Mouse (Mus musculus) heart, embryonic 14.5 days (tissue): Measurements from ENCODE around the gene Foxo4. TPM values are rescaled to one million over a fixed set of nuclear protein-coding genes. Genes with fewer than 3 reads are reported as not detected.

ENCODE experiments used
- ATAC-seq: fragments of 200-750 bp; cut with Nextera tagmentation; 2 replicates; pipeline ENCODE4 v1.8.0; 2017; ENCODE audit warnings: low read depth, moderate TSS enrichment; ENCODE audit not compliant: insufficient number of reproducible peaks, insufficient read depth, low FRiP score
- H3K27ac ChIP-seq, 2 experiments: fragments of 200-500 bp in 1 of 2; fragments of 300-500 bp in 1 of 2; sonication (generic) in 1 of 2; replicated peaks in 1 of 2; 2 replicates each; pipeline ENCODE4 v1.5.1; 2012 to 2014; ENCODE audit warnings: low read depth in 2 of 2, low read length in 2 of 2, control low read depth in 1 of 2, mild to moderate bottlenecking in 1 of 2, mixed read lengths in 1 of 2; ENCODE audit not compliant: control insufficient read depth in 1 of 2, insufficient read depth in 1 of 2
- H3K27me3 ChIP-seq: fragments of 300-500 bp; sonication (generic); 2 replicates; pipeline ENCODE4 v1.6.1; 2014; ENCODE audit warnings: mild to moderate bottlenecking, low read length, control low read depth; ENCODE audit not compliant: control insufficient read depth, insufficient read depth
- H3K36me3 ChIP-seq: fragments of 300-500 bp; sonication (generic); 2 replicates; pipeline ENCODE4 v1.6.1; 2014; ENCODE audit warnings: mild to moderate bottlenecking, control low read depth, low read length, mixed read lengths; ENCODE audit not compliant: control insufficient read depth, insufficient read depth
- H3K4me1 ChIP-seq, 2 experiments: fragments of 200-500 bp in 1 of 2; fragments of 300-500 bp in 1 of 2; sonication (generic) in 1 of 2; 2 replicates each; pipeline ENCODE4 v1.6.1; 2012 to 2014; ENCODE audit warnings: low read length in 2 of 2, control low read depth in 1 of 2, mixed read lengths in 1 of 2; ENCODE audit not compliant: control insufficient read depth in 2 of 2, insufficient read depth in 2 of 2
- H3K4me2 ChIP-seq: fragments of 300-500 bp; sonication (generic); 2 replicates; pipeline ENCODE4 v1.6.1; 2014; ENCODE audit warnings: mild to moderate bottlenecking, low read length
- H3K4me3 ChIP-seq, 2 experiments: fragments of 200-500 bp in 1 of 2; fragments of 300-500 bp in 1 of 2; sonication (generic) in 1 of 2; 2 replicates each; pipeline ENCODE4 v1.5.1; 2012 to 2014; ENCODE audit warnings: low read length in 2 of 2, mild to moderate bottlenecking in 2 of 2, control low read depth in 1 of 2, low read depth in 1 of 2, moderate library complexity in 1 of 2; ENCODE audit not compliant: control insufficient read depth in 1 of 2, insufficient read depth in 1 of 2
- H3K9ac ChIP-seq: fragments of 300-500 bp; sonication (generic); 2 replicates; pipeline ENCODE4 v1.6.1; 2014; ENCODE audit warnings: mild to moderate bottlenecking, low read length
- H3K9me3 ChIP-seq: fragments of 300-500 bp; sonication (generic); 2 replicates; pipeline ENCODE4 v1.6.1; 2016; ENCODE audit warnings: low read length, control low read depth; ENCODE audit not compliant: control insufficient read depth
- WGBS: fragments of 180-500 bp; shearing (Covaris S2); extraction: QIAGEN DNeasy Blood & Tissue Kit; methylation state at CpG from one replicate; pipeline ENCODE4 v1.1.7; 2014; 5-methylcytosine and 5-hydroxymethylcytosine counted together
- polyA plus RNA-seq: library from polyadenylated mRNA; unstranded; fragments of >200 nt; fragmentation: Nextera tagmentation; extraction: Ambion mirVana; gene quantifications from 2 replicates; pipeline ENCODE4 v1.2.1, GENCODE M21; 2014

Foxo4 gene
- polyA plus RNA-seq, 1 experiment from 2014 or later = 2.3 TPM

DNA sequence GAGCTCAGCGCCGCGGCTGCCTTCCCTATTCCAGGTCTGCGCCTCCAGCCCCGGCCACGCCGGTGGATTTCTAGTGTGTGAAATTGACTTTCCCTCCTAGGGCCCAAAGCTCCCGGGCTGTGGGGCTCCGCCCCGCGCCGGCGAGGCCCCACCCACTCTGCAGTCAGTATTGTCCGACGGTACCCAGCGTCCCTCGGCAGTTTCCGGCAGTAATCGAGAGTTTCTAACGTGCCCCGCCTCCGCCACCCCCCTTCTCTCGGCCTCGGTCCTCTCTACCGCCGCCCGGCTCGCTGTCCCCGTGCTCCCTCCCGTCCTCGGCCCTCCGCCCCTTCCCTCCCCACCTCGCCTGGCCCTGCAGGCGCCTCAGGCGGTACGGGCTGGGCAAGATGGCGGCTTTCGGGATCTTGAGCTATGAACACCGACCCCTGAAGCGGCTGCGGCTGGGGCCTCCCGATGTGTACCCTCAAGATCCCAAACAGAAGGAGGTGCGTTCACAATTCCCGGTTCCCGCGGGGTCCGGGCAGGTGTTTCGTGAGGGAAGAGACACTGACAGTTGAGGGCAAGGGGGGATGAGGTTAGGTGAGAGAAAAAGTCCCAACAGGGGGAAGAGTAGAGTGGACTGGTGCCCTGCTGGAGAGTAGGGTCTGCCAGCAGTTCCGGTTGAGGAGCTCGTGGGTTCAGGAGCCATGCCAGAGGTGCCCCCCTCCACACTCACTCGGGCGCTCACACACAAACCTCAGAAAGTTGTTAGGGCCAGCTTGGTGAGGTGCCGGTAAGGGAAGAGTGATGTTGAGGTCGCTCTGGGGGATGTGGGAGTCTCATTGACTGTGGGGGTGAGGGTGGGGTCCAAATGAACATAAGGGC is 19.8 kb downstream of the Foxo4 start, which contains the start of gene Med12:
TSS of gene Med12 (plus strand) at position 156 of the 864 bp plus-strand sequence.
- Histone ChIP-seq H3K9me3 (no peaks in the 10 kb centered on the region), H3K4me3 (peak within 1 kb of the TSS; percentile 48 to 67), H3K9ac (peak within 1 kb of the TSS; percentile 77), H3K27ac (peak within 1 kb of the TSS; percentile 59 to 61), H3K36me3 (peaks cover 34% of the 10 kb centered on the region), H3K4me1 (peaks cover 0 to 4% of the 10 kb centered on the region in 2 experiments; a peak in 1 of 4 replicates), H3K4me2 (peak within 1 kb of the TSS; percentile 63), H3K27me3 (no peaks in the 10 kb centered on the region)
- 17% methylated on average over 54 of the region's 54 CpGs for WGBS
- peak; percentile 95 for ATAC-seq

DNA sequence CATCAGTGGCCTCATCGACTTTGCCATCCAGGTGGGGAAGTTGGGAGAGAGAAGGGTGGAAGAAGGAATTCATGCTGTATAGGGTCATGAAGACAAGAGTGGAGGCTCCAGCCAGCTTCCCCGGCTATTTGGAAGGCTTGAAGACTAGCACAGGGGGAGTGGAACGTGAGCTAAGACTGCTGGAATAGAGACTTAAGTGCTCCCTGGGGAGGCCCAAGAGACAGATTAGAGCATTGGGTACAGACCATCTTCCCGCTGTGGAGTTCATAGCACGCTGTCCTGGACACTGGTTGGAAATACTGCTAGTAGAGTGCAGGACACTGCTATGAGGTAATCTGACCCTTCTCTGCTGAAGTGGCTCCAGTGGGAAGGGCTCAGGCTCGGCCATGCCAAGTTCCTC is 28.5 kb downstream of the Foxo4 start:
- H3K4me2 ChIP-seq = no peak overlapping the region
- no peak overlapping the region for H3K27ac ChIP-seq
- no peaks in the 10 kb centered on the region for H3K9me3 ChIP-seq
- 74% methylated on average over 6 of the region's 6 CpGs for WGBS
- H3K27me3 ChIP-seq = no peaks in the 10 kb centered on the region
- no peaks in the 10 kb centered on the region for H3K4me1 ChIP-seq
- H3K4me3 ChIP-seq = no peak overlapping the region
- no peak overlapping the region for H3K9ac ChIP-seq
- peaks cover 93% of the 10 kb centered on the region for H3K36me3 ChIP-seq
- no peak for ATAC-seq

DNA sequence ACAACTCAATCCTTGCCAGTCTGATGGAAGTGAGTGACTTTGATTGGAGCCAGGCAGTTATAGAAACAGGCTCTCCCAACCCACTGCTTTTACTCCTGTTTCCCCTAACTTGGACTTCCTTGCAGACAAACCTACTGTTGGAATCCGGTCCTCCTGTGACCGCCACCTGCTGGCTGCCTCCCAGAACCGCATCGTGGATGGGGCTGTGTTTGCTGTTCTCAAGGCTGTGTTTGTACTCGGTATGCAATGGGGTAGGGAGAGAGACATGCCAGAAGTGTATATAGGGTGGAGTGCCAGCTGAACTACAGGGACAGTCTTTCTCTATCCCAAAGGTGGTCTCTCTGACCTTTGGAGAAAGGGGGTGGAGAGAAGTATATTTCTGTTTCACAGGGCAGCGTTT is 31.2 kb downstream of the Foxo4 start:
- Histone ChIP-seq H3K9me3 (no peaks in the 10 kb centered on the region), H3K4me1 (no peaks in the 10 kb centered on the region), H3K4me2 (no peak overlapping the region), H3K36me3 (peaks cover 97% of the 10 kb centered on the region), H3K4me3 (no peak overlapping the region), H3K27ac (no peak overlapping the region), H3K9ac (no peak overlapping the region), H3K27me3 (no peaks in the 10 kb centered on the region)
- no peak for ATAC-seq
- 26% methylated on average over 6 of the region's 6 CpGs for WGBS

DNA sequence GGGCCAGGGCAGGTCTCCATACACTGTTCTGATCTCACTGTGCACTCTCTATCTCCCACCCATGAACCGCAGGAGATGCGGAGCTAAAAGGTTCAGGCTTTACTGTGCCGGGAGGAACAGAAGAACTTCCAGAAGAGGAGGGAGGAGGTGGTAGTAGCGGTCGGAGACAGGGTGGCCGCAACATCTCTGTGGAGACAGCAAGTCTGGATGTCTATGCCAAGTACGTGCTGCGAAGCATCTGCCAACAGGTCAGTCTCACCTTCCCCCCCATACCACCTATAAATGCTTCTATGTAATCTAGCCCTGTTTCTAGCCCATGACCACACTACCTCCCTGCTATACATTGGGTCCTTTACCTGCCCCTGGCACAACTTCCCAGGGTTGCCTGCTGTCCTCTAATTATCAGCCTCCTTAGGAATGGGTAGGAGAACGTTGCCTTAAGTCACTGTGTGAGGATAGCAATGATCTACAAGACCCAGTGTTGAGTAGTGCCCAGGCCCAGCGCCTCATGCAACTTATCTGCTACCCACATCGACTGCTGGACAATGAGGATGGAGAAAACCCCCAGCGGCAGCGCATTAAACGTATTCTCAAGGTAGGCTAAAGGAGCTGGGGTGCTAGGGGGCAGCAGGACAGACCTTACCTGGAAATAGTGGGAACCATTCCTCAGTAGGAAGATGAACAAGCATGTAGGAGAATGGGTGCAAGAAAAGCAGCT is 31.8 kb downstream of the Foxo4 start:
- no peak for ATAC-seq
- Histone ChIP-seq H3K27ac (no peak overlapping the region), H3K4me1 (no peaks in the 10 kb centered on the region), H3K9me3 (no peaks in the 10 kb centered on the region), H3K36me3 (peaks cover 96% of the 10 kb centered on the region), H3K9ac (no peak overlapping the region), H3K4me2 (no peak overlapping the region), H3K4me3 (no peak overlapping the region), H3K27me3 (no peaks in the 10 kb centered on the region)
- 84% methylated on average over 14 of the region's 14 CpGs for WGBS

DNA sequence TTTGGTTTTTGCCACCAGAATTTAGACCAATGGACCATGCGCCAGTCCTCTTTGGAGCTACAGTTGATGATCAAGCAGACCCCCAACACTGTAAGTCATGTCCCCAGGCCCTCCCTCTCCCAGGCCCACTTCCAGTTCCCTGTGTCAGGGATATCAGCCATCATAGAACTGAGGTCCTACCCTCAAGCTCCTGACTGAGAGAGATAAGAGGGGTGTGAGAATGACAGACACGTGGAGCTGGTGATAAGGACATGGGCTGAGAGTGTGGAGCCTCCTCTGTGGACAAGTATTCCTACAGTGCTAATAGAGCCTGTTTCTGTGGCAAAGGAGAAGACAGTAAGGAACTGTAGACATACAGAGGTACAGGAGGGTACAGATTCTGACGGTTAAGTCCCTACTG is 33.2 kb downstream of the Foxo4 start:
- 58% methylated on average over 3 of the region's 3 CpGs for WGBS
- Histone ChIP-seq H3K4me3 (no peak overlapping the region), H3K9ac (no peak overlapping the region), H3K4me2 (no peak overlapping the region), H3K36me3 (peaks cover 97% of the 10 kb centered on the region), H3K4me1 (no peaks in the 10 kb centered on the region), H3K27ac (no peak overlapping the region), H3K9me3 (no peaks in the 10 kb centered on the region), H3K27me3 (no peaks in the 10 kb centered on the region)
- ATAC-seq = no peak

DNA sequence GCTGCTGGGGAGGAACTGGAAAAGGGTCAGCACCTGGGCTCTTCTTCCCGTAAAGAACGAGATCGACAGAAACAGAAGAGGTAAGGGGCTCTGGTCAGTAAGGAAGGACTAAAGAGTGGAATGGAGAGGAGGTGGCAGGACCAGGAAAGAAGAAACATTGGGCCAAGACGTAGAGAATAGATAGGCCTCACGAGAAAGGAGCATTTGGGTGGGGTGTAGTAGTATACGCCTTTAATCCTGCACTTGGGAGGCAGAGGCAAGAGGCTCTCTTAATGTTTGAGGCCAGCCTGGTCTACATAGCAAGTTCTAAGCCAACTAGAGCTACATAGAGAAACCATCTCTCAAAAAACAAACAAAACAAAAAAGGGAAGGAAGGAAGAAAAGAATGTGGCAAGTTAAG is 34.1 kb downstream of the Foxo4 start:
- no peak for ATAC-seq
- no peak overlapping the region for H3K9ac ChIP-seq
- no peak overlapping the region for H3K4me2 ChIP-seq
- H3K36me3 ChIP-seq = peaks cover 98% of the 10 kb centered on the region
- H3K9me3 ChIP-seq = no peaks in the 10 kb centered on the region
- H3K27ac ChIP-seq = no peak overlapping the region
- 85% methylated on average over 6 of the region's 6 CpGs for WGBS
- no peak overlapping the region for H3K4me3 ChIP-seq
- no peaks in the 10 kb centered on the region for H3K27me3 ChIP-seq
- no peaks in the 10 kb centered on the region for H3K4me1 ChIP-seq

DNA sequence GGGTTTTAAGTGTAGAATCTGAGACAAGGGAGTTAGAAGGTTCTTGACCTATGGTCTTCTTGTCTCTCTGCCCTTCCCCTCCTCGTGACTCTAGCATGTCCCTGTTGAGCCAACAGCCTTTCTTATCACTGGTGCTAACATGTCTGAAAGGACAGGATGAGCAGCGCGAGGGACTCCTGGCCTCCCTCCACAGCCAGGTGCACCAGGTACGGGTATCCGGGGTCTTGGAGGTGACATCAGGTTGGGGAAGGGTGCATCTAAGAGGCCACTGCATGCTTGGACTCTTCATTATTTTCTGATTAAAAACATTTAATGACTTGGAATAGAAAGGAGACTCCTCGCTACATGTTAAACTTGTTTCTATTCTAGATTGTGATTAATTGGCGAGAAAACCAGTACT is 34.7 kb downstream of the Foxo4 start:
- H3K4me3 ChIP-seq = no peak overlapping the region
- WGBS = 82% methylated on average over 7 of the region's 7 CpGs
- no peak overlapping the region for H3K27ac ChIP-seq
- H3K27me3 ChIP-seq = no peaks in the 10 kb centered on the region
- peaks cover 98% of the 10 kb centered on the region for H3K36me3 ChIP-seq
- H3K4me1 ChIP-seq = no peaks in the 10 kb centered on the region
- no peak overlapping the region for H3K9ac ChIP-seq
- H3K9me3 ChIP-seq = no peaks in the 10 kb centered on the region
- no peak for ATAC-seq
- H3K4me2 ChIP-seq = no peak overlapping the region
